Mouse (Mus musculus) erythroblast, embryonic 14.5 days (primary cell): Measurements from ENCODE around the gene Ctrc. TPM values are rescaled to one million over a fixed set of nuclear protein-coding genes. Genes with fewer than 3 reads are reported as not detected.

Experiments used
- H3K27me3 ChIP-seq: 2 replicates; pipeline ENCODE4 v1.6.1; 2012; ENCODE audit warnings: inconsistent platforms; ENCODE audit not compliant: control insufficient read depth
- H3K36me3 ChIP-seq: 2 replicates; pipeline ENCODE4 v1.6.1; 2012; ENCODE audit warnings: mild to moderate bottlenecking, inconsistent platforms; ENCODE audit not compliant: control insufficient read depth
- H3K4me1 ChIP-seq: 2 replicates; pipeline ENCODE4 v1.6.1; 2012; ENCODE audit warnings: inconsistent platforms; ENCODE audit not compliant: control insufficient read depth
- H3K4me3 ChIP-seq: replicated peaks from 2 replicates; pipeline ENCODE3; 2012; ENCODE audit warnings: moderate library complexity, mild to moderate bottlenecking, inconsistent platforms
- H3K9me3 ChIP-seq: 2 replicates; pipeline ENCODE4 v1.6.1; 2012; ENCODE audit warnings: low read length, inconsistent platforms, mixed read lengths; ENCODE audit not compliant: control insufficient read depth
- GATA1 ChIP-seq: IDR thresholded peaks from 2 replicates; pipeline ENCODE4 v1.6.1; 2012; ENCODE audit warnings: low read length, inconsistent platforms, mixed read lengths
- TAL1 ChIP-seq: IDR thresholded peaks from 3 replicates; pipeline ENCODE4 v1.6.1; 2012; ENCODE audit warnings: low read length, inconsistent platforms, mixed read lengths
- polyA plus RNA-seq: library from polyadenylated mRNA; stranded (reverse); fragments of >175 nt; gene quantifications from 2 replicates; pipeline ENCODE4 v1.2.3, GENCODE M21; 2012

Ctrc gene
- polyA plus RNA-seq, 1 experiment = not detected

DNA sequence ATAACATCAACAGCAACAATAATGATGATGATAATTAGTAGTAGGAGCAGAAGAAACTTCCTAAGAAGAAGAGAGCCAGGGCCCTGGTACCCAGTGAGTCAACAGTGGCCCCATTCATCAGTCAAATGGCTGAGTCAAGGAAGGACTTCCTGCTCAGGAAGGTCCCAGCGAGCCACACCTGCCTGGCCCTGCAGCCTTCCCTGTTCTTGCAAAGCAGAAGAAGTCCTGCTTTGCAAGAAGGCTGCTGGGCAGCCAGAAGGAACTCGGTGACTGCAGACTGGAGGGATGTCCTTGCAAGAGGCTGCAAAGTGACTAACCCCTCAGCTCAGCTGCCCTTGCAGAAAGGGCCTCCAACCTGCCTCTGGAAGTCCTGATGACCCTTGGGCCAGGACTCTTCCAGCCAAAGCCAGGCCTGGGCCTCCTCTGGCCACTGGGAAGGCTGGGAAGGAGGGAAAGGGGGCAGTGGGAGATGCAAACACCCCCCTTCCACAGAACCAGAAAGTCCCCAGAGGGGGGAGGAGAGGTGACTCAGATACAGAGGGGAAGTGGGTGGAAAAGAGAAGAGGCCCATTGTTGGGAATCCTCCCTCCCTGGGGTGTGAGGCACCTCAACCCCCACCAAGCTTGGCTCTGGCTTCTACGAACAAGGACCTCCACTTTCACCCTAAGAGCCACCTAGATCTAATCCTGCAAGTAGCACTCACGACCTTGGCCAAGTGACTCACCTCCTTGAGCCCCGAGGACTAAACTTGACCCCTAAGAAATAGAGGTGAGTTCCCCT, 23.5 kb upstream of the Ctrc start:
- no peaks in the 10 kb centered on the region for H3K9me3 ChIP-seq
- TF ChIP-seq GATA1 (no peak), TAL1 (no peak)
- H3K27me3 ChIP-seq = no peaks in the 10 kb centered on the region
- H3K4me3 ChIP-seq = no peak overlapping the region
- H3K36me3 ChIP-seq = peaks cover 45% of the 10 kb centered on the region
- peaks cover 48% of the 10 kb centered on the region for H3K4me1 ChIP-seq

- TF ChIP-seq TAL1 (no peak), GATA1 (no peak)
- H3K4me1 ChIP-seq = peaks cover 33% of the 10 kb centered on the region
These were observed 21.9 kb upstream of the Ctrc start for GRCm38 (mm10) chr4:141868051-141868450.

DNA sequence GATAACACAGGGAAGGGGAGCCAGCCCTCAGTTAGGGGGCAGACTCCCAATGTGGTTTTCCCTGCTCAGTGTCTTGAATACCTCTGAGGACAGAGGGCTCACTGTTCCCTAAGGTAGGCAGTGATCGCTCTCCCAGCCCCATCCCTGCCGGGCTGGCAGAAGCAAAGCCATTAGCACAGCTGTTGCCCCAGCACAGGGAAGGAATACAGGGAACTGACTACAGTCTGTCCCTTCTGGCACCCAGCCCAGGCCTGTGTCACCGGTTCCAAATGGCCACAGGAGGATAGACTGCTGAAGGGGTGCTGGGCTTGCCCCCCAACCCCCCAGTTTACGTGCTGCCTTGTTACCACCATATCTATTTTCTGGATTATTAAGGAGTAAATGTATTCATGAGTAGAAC, 21.3 kb upstream of the Ctrc start:
- no peak overlapping the region for H3K4me3 ChIP-seq
- H3K4me1 ChIP-seq = peaks cover 27% of the 10 kb centered on the region
- no peaks in the 10 kb centered on the region for H3K27me3 ChIP-seq
- H3K9me3 ChIP-seq = no peaks in the 10 kb centered on the region
- TF ChIP-seq TAL1 (no peak), GATA1 (no peak)
- peaks cover 57% of the 10 kb centered on the region for H3K36me3 ChIP-seq

More at GRCm38 (mm10) chr4:141868051-141868450, 21.9 kb upstream of the Ctrc start:
- Histone ChIP-seq H3K9me3 (no peaks in the 10 kb centered on the region), H3K27me3 (no peaks in the 10 kb centered on the region), H3K36me3 (peaks cover 56% of the 10 kb centered on the region), H3K4me3 (no peak overlapping the region)

DNA sequence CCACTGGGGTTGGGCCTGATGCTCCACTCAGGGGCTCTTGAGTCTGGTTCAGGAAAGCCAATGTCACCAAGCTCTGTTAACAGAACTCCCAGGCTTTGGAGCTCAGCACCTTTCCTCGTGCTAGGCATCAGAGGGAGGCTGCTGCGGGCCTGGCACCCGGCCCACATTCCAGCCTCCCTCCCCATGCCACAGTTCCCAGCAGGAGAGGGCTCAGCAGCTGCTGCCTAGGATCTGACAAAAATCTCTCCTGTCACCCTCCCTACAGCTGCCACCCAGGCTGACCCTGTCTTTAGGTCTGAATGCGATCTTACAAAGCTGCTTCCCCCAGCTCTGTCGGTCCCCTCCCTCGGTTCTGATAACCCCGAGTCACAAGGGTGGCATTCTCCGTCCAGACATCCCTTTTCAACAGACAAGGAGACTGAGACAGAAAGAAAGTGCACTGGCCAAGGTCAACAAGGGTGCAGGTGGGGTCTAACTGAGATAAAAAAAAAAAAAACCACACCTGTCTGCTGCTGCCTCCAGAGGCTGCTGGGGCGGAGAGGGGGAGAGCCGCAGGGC, 20.9 kb upstream of the Ctrc start:
- H3K36me3 ChIP-seq = peaks cover 56% of the 10 kb centered on the region
- TF ChIP-seq GATA1 = no peak
- H3K4me1 ChIP-seq = peaks cover 22% of the 10 kb centered on the region
- H3K9me3 ChIP-seq = no peaks in the 10 kb centered on the region
- H3K4me3 ChIP-seq = no peak overlapping the region
- H3K27me3 ChIP-seq = no peaks in the 10 kb centered on the region

DNA sequence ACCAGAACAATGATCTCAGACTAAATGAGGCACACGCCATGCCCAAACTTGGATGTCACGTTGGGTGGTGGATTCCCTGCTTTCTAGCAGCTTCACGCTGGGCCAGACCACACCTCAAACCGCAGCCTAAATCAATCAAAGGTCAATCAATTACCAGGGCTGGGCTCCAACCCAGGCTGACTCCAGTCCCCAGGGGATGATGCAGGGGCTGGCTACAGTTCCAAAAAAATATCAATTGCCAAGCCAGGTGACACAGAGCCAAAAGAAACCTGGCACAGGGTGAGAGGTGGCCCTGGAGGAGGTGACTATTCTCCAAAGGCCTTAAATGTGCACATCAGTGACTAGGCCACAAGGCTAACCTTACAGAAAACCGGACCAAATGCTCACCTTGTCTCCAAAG, 19.4 kb upstream of the Ctrc start:
- no peak for TF ChIP-seq GATA1
- TF ChIP-seq TAL1 = no peak
- peaks cover 56% of the 10 kb centered on the region for H3K36me3 ChIP-seq
- peaks cover 8% of the 10 kb centered on the region for H3K4me1 ChIP-seq

GRCm38 (mm10) chr4:141865006-141865405, 18.8 kb upstream of the Ctrc start:
- no peak for TF ChIP-seq TAL1
- TF ChIP-seq GATA1 = no peak
- H3K4me1 ChIP-seq = peaks cover 8% of the 10 kb centered on the region

More for the DNA sequence above, 19.4 kb upstream of the Ctrc start:
- Histone ChIP-seq H3K4me3 (no peak overlapping the region), H3K27me3 (no peaks in the 10 kb centered on the region), H3K9me3 (no peaks in the 10 kb centered on the region)

DNA sequence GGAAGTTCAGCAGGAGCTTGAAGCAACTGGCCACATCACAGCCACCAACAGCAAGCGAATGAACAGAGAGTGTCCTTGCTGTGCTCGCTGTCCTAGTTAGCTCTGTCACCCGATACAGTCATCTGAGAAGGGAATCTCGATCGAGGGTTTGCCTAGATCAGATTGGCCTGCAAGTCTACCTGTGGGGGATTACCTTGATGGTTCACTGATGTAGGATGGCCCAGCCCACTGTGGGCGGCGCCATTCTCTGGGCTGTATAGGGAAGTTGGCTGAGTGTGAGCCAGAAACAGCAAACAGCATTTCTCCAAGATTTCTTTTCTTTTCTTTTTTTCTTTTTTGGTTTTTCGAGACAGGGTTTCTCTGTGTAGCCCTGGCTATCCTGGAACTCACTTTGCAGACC, 18.3 kb upstream of the Ctrc start:
- TF ChIP-seq TAL1 (no peak), GATA1 (no peak)
- no peaks in the 10 kb centered on the region for H3K27me3 ChIP-seq
- H3K4me3 ChIP-seq = no peak overlapping the region
- no peaks in the 10 kb centered on the region for H3K9me3 ChIP-seq
- H3K36me3 ChIP-seq = peaks cover 55% of the 10 kb centered on the region
- H3K4me1 ChIP-seq = peaks cover 3% of the 10 kb centered on the region; the same call in 1 of the 2 replicates

More at GRCm38 (mm10) chr4:141865006-141865405, 18.8 kb upstream of the Ctrc start:
- H3K9me3 ChIP-seq = no peaks in the 10 kb centered on the region
- no peaks in the 10 kb centered on the region for H3K27me3 ChIP-seq
- H3K36me3 ChIP-seq = peaks cover 56% of the 10 kb centered on the region
- H3K4me3 ChIP-seq = no peak overlapping the region

GRCm38 (mm10) chr4:141863726-141864280, 17.6 kb upstream of the Ctrc start:
- no peak overlapping the region for H3K4me3 ChIP-seq
- peaks cover 57% of the 10 kb centered on the region for H3K36me3 ChIP-seq
- no peaks in the 10 kb centered on the region for H3K27me3 ChIP-seq
- H3K9me3 ChIP-seq = no peaks in the 10 kb centered on the region
- TF ChIP-seq GATA1 (no peak), TAL1 (no peak)
- H3K4me1 ChIP-seq = peaks cover 2% of the 10 kb centered on the region; the same call in 1 of the 2 replicates

DNA sequence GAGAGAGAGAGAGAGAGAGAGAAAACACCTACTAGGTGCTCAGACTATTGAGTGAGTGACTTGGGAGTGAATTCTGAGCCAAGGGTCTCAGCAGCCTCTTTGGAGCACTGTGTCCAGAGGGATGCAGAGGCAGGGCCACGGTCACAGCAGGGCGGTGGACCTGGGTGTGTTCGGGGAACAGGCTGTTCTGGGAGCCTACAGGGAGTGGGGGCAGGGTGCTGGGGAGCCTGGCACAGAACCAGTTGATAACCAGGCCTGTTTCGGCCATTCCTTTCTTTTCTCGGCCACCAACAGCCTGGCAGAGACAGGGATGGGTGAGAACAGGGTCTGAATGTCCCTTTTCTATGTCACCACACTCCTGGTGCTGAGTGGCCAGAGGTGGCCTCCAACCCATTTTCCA, 16.7 kb upstream of the Ctrc start:
- Histone ChIP-seq H3K27me3 (no peaks in the 10 kb centered on the region), H3K4me3 (no peak overlapping the region), H3K4me1 (peaks cover 2% of the 10 kb centered on the region; the same call in 1 of the 2 replicates), H3K36me3 (peaks cover 55% of the 10 kb centered on the region), H3K9me3 (no peaks in the 10 kb centered on the region)
- TF ChIP-seq GATA1 = no peak
- no peak for TF ChIP-seq TAL1
